22 mouse cellular contexts compared by ENCODE assay signal in the genomic region with DNA sequence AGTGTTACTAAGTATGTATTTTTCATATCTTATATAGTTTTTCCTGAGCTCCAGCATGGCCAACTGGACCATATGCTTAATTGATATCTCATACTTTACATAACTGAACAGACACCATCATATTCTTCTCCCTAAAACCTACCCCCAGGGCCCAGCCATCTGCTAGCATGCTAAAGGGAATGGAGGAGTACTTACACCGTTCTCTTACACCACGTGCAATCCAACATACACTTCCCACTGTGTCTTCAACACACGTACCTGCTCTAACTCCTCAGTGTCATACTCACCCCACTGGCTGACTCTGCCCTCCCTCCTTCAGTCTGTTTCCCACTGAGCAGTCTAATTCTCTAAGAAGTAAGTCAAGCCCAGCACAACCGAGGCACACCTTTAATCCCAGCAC. TPM values are rescaled to one million over a fixed set of nuclear protein-coding genes. Genes with fewer than 3 reads are reported as not detected.
DNase-seq lines count a peak whose midpoint lies in the region; ATAC-seq and TF ChIP-seq lines count a peak whose summit lies in the region.
"Had no signal": no experiment of that assay in that cellular context is flagged by ENCODE, and none has a peak within 500 bp of the region (broad histone marks: within the 10 kb centered on the region; RNA-seq: fewer than 3 reads in every experiment).

No protein-coding gene starts in this region.

- no peaks in the 10 kb centered on the region for H3K4me1 ChIP-seq in neural tube, embryonic 14.5 days (ENCODE audit: control insufficient read depth, insufficient read depth, low read length)
- H3K4me1 ChIP-seq in neural tube, embryonic 15.5 days: no peaks in the 10 kb centered on the region
- H3K4me1 ChIP-seq: forebrain, embryonic 10.5 days; forebrain, embryonic 13.5 days; hindbrain, embryonic 12.5 days; hindbrain, embryonic 15.5 days had no signal

- TF ChIP-seq CTCF in layer of hippocampus, adult 2 months (conservative IDR thresholded peaks at IDR 0.05): no peak

- ATAC-seq in neural tube, embryonic 14.5 days (ENCODE audit: low read depth): peak; percentile 28; the same call in 1 of the 2 replicates
- ATAC-seq in neural tube, embryonic 15.5 days (ENCODE audit: low FRiP score): no peak
- no peak for ATAC-seq in monocyte, adult 5-6 weeks (replicated peaks; ENCODE audit: insufficient number of reproducible peaks, low FRiP score, low TSS enrichment, poor library complexity, severe bottlenecking)
- ATAC-seq: forebrain, embryonic 13.5 days; forebrain, embryonic 16.5 days; Patski had no signal

- no peak overlapping the region for H3K4me2 ChIP-seq in neural tube, embryonic 14.5 days (ENCODE audit: low read depth, low read length)
- H3K4me2 ChIP-seq in neural tube, embryonic 15.5 days: no peak overlapping the region
- H3K4me2 ChIP-seq: forebrain, embryonic 13.5 days; heart, embryonic 11.5 days; hindbrain, embryonic 12.5 days; hindbrain, embryonic 15.5 days had no signal

- 76% methylated on average over 4 of the region's 4 CpGs for WGBS in neural tube, embryonic 14.5 days
- 79% methylated on average over 4 of the region's 4 CpGs for WGBS in neural tube, embryonic 15.5 days

- H3K27me3 ChIP-seq in neural tube, embryonic 14.5 days (ENCODE audit: control insufficient read depth, insufficient read depth, low read length): no peaks in the 10 kb centered on the region
- H3K27me3 ChIP-seq in neural tube, embryonic 15.5 days (replicated peaks): no peaks in the 10 kb centered on the region
- H3K27me3 ChIP-seq: CH12.LX; forebrain, embryonic 13.5 days; hindbrain, embryonic 12.5 days; hindbrain, embryonic 15.5 days; Patski had no signal

- H3K27ac ChIP-seq in layer of hippocampus, adult 2 months: peak overlapping the region; percentile 60
- H3K27ac ChIP-seq in neural tube, embryonic 14.5 days (ENCODE audit: low read depth, low read length): no peak overlapping the region
- H3K27ac ChIP-seq in neural tube, embryonic 15.5 days (replicated peaks): no peak overlapping the region
- H3K27ac ChIP-seq: forebrain, embryonic 10.5 days; forebrain, embryonic 13.5 days; heart, adult 2 months; hindbrain, embryonic 12.5 days; hindbrain, embryonic 15.5 days had no signal

- no peak overlapping the region for H3K9ac ChIP-seq in neural tube, embryonic 14.5 days (replicated peaks; ENCODE audit: low read depth, low read length)
- H3K9ac ChIP-seq in neural tube, embryonic 15.5 days (replicated peaks): no peak overlapping the region
- H3K9ac ChIP-seq: forebrain, embryonic 13.5 days; hindbrain, embryonic 12.5 days; hindbrain, embryonic 15.5 days had no signal

- no peaks in the 10 kb centered on the region for H3K9me3 ChIP-seq in neural tube, embryonic 14.5 days (ENCODE audit: control insufficient read depth, low read length)
- no peaks in the 10 kb centered on the region for H3K9me3 ChIP-seq in neural tube, embryonic 15.5 days (replicated peaks)
- H3K9me3 ChIP-seq: forebrain, embryonic 13.5 days; G1E; hindbrain, embryonic 12.5 days; hindbrain, embryonic 15.5 days had no signal

- H3K36me3 ChIP-seq in neural tube, embryonic 14.5 days (ENCODE audit: control insufficient read depth, insufficient read depth, low read length): no peaks in the 10 kb centered on the region
- peaks cover 4% of the 10 kb centered on the region; the same call in 1 of the 2 replicates for H3K36me3 ChIP-seq in neural tube, embryonic 15.5 days
- H3K36me3 ChIP-seq: hindbrain, embryonic 15.5 days had no signal

- H3K4me3 ChIP-seq in layer of hippocampus, adult 2 months: no peak overlapping the region
- no peak overlapping the region for H3K4me3 ChIP-seq in neural tube, embryonic 14.5 days (ENCODE audit: low read depth, low read length)
- H3K4me3 ChIP-seq in neural tube, embryonic 15.5 days (replicated peaks): no peak overlapping the region
- H3K4me3 ChIP-seq: forebrain, embryonic 10.5 days; forebrain, embryonic 13.5 days; heart, adult 2 months; hindbrain, embryonic 12.5 days; hindbrain, embryonic 15.5 days had no signal

- DNase-seq in cerebellum, adult 9-10 months: peak; percentile 24
- no peak for DNase-seq in cerebellum, adult 8-10 months
- DNase-seq in layer of hippocampus, adult 2 months (ENCODE audit: low spot score in 2 of 2): no peak
- DNase-seq in layer of hippocampus, adult 9-11 months: no peak
- DNase-seq: adrenal gland, postnatal 10 days; adrenal gland, postnatal 36 days; B cell, adult 2 months; cerebellum, postnatal 14 days; gastrocnemius, postnatal 25 days; heart, adult 2 months had no signal

RNA-seq across cellular contexts. Expression of a gene that starts 11.2 kb away (rescaled TPM):
- 100 to 1,000 TPM; 221 to 234 TPM for total RNA-seq in layer of hippocampus, adult 2 months (2021)
- polyA plus RNA-seq in neural tube, embryonic 14.5 days (2014; fragmentation: Nextera tagmentation; extraction: Ambion mirVana): 58.9 and 64.8 TPM in 2 replicates
- polyA plus RNA-seq in neural tube, embryonic 15.5 days (2015; fragmentation: Nextera tagmentation; extraction: Ambion mirVana): 57.3 and 62.1 TPM in 2 replicates
- total RNA-seq in monocyte, adult 5-6 weeks (2017): 253 to 335 TPM (median 321 TPM) in 3 replicates

RNA-seq across cellular contexts. Expression of a gene that starts 39.1 kb away (rescaled TPM):
- total RNA-seq in layer of hippocampus, adult 2 months (2021): 10 to 100 TPM; 78.9 to 85.4 TPM
- polyA plus RNA-seq in neural tube, embryonic 14.5 days (2014; fragmentation: Nextera tagmentation; extraction: Ambion mirVana): 70.0 and 78.3 TPM in 2 replicates
- polyA plus RNA-seq in neural tube, embryonic 15.5 days (2015; fragmentation: Nextera tagmentation; extraction: Ambion mirVana): 69.1 and 80.0 TPM in 2 replicates
- 72.4 to 106 TPM (median 81.4 TPM) in 3 replicates for total RNA-seq in monocyte, adult 5-6 weeks (2017)
